Mouse (Mus musculus) embryonic stem cell, embryonic (primary cell): ENCODE data around the gene Prrg3.
"Not testable (repeated sequence)": the region's sequence is repeated elsewhere in the genome, so short reads cannot be mapped to it uniquely, and the experiment has no call there.

Experiments
- CTCF ChIA-PET, 4 experiments: fragments of 300-600 bp in 2 of 4; fragments of 350-600 bp in 2 of 4; sonication (Branson Sonifier 250); formaldehyde crosslinking; loops; one replicate each; lab custom pipeline; 2022; ENCODE audit warnings: inconsistent platforms in 2 of 4; lab: Charles Lee
- POLR2A ChIA-PET, 4 experiments: fragments of 300-600 bp in 2 of 4; fragments of 350-600 bp in 2 of 4; sonication (Branson Sonifier 250); formaldehyde crosslinking; loops; one replicate each; lab custom pipeline; 2022; ENCODE audit warnings: antibody characterized with exemption in 4 of 4, inconsistent platforms in 1 of 4; lab: Charles Lee

The Prrg3 gene

DNA sequence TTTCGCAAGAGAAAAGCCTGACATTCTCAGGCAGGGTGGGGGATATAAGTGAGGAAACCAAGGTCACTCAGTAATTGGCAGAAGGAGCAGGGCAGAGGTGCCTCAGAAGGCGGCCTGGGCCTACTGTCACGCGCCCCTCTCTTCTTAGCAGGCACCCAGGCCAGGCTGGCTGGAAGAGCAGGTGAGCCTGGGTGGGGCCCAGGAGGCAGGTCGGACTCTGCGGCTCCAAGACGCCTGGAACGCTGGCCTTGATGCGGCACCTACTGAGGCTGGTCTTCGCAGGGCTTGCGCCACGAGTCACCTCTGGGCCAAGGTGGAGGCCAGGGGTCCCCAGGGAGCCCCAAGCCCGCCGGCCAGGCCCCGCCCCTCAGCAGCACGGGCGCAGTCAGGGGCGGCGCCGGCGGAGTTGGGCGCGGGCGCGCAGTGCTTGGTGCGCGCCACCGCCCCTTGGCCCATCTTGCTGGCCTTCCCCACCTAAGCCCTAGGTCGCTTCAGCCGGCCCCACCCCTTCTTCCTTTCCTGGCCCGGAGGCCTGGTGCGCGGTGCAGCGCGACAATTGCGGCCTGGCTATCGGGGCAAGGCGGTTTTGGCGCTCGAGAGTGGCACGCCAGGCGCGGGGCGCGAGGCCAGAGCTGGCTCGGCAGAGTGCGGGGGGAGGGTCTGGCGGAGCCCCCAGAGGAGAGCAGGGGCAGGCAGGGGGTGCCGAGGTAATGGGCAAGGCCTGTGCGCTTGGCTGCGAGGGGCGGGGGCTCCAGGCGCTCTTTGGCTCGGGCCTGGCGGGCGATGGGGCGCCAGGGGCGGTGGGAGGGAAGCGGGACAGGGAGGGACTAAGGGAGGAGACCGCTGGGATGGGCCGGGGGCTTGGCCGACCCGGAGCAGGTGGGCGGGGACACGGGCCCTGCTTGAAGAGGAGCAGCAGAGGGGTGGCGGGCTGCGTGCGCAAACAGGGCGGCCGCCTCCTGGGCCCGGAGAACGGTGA is at the start of gene Prrg3:
TSS of gene Prrg3 (plus strand) at position 552 of the 979 bp plus-strand sequence.
- CTCF ChIA-PET: interaction anchor here in 1 of 4 experiments (0.5 to 0.7 kb wide), 2 partner anchors 256 to 314 kb away, joined by 3 read pairs; no protein-coding TSS in a partner anchor

DNA sequence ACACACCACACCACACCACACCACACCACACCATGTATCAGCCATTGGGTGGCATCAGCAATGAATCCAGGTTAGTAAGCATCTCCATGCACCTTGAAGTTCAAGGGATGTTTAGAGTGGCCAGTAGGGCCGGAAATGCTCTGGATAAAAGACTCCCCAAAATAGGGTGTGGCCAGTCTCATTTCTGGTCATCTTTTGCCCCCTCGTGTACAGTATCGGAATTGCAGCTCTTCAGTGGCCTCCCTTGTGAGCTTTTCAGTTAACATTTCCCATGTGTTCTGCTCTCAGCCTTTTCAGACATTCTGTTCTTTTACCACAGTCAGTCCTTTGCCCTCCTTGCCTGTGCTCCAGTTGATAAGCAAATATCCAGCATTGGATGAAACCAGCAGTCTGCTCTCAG is 15.8 kb upstream of the Prrg3 start:
- CTCF ChIA-PET: interaction anchor here in 3 of 4 experiments (0.7 to 1.6 kb wide), 5 partner anchors 283 to 299 kb away, joined by 3 to 27 read pairs (median 6); partner anchors contain the start of gene Gpr50 (in 1 of the 3)
- POLR2A ChIA-PET: interaction anchor here in 1 of 4 experiments (1.0 kb wide), 1 partner anchor 283 kb away, joined by 3 read pairs; the partner anchor contains the start of gene Gpr50

More for the DNA sequence above, at the start of gene Prrg3:
- POLR2A ChIA-PET: no interaction called here

DNA sequence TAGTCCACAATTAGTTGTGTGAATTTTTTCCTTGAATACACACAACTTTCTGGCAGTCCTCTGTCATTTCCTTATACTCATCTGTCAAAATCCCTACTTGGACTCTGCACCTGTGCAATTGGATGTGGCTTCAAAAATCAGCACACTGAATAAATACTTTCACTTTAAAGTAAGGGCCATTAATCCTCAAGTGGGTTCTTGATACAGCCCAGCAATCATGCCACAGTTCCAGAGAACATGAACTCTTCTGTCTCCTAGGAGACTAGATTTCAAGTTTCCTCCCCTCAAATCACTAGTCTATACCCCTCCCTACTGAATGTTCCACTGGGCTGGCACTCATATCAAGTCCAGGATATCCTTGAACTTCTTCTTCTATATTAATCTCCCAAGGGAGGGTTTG is 4.1 kb upstream of the Prrg3 start:
- POLR2A ChIA-PET: interaction anchor here in 1 of 4 experiments (0.6 kb wide), 1 partner anchor 26 kb away, joined by 3 read pairs; no protein-coding TSS in a partner anchor
- CTCF ChIA-PET: no interaction called here

DNA sequence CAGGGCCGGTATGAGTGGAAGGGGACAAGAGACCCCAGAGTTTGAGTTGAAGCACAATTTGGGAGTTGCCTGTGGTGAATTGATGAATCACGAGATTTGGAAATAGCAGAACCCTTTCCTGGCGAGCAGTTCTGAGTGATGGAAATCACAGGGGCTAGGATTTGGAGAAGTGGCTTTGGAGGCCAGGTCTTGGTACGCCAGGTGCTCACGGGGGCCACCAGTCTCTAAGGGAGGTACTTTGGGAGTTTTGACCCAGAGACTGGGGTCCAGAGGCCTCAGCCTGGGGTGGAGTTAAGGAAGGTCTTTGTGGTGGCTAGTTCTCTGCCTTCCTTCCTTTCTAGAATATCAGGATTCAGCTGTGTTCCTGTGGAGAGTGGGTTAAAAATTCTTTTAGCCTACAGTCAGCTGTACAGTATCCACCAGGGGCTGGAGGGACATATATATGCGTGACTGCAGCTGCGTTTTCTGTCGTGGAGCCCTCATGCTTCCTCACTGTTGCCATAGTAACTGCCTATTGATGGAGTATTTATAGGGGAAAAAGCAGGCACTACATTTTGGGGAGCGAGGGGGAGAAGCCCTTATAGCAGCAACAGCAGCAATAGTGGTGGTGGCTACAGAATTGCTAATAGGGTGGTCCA is 970 bp downstream of the Prrg3 start:
- POLR2A ChIA-PET: interaction anchor here in 1 of 4 experiments (0.7 kb wide), 1 partner anchor 10 kb away, joined by 3 read pairs; the partner anchor contains the start of gene Fate1

DNA sequence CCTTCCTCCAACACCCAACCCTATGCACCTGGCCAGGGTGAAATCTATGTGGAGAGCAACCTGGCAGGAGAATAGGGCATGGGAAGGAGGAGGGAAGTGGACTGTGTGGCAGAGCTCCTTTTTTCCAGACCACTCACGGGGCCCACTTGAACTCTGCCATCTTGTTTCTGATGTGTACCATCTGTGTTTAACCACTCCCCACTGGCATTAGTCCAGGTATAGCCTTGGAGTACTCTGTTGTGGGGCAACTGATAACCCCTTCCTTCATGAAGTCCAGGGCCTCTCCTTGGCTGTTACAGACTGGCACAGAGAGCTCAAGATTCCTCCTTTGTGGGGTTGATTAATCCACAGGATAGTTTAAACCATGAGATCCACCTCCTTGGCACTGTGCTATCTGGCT is 5.8 kb downstream of the Prrg3 start:
- ChIA-PET POLR2A (no interaction called here), CTCF (no interaction called here)

More for the DNA sequence above, 970 bp downstream of the Prrg3 start:
- CTCF ChIA-PET: no interaction called here

DNA sequence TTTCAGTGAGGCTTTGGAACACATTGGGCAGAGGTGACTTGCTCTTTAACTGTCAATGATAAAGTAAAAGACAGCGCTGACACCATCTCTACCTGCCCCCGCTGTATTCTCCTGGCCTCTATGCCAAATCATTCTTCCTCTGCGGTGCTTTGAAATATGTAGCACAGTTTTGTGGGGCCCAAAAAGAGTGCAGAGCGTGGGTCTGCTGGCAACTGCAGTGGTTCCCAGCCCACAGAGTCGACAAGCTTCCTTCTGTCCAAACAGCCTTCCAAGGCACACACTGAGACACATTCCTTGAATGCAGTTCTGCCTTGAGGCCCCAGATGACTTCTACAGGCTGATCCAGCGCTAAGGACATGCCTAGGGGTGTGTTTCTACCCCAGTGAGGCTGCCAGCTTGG is 6.4 kb downstream of the Prrg3 start:
- CTCF ChIA-PET: no interaction called here
- POLR2A ChIA-PET: no interaction called here

DNA sequence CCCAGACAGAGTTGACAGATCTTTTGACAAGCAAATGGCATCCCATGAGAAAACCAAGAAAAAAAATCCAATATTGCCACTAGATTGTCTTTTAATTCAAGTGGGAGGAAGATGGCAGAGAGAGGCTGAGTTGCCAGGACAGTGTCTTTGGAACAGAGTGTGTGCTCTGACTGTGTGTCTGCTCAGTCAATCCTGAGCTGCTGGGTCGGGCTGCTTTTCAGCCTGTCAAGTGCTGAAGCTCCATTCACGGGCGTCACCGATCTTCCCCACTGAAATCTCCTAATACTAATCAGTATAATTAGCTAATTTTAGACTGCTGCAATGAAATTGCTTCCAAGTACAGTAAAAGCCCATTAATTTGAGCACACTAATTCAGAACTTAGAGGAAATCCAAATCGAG is 8.9 kb downstream of the Prrg3 start:
- POLR2A ChIA-PET: interaction anchor here in 1 of 4 experiments (1.2 kb wide), 1 partner anchor 28 kb away, joined by 3 read pairs; no protein-coding TSS in a partner anchor
- CTCF ChIA-PET: no interaction called here

DNA sequence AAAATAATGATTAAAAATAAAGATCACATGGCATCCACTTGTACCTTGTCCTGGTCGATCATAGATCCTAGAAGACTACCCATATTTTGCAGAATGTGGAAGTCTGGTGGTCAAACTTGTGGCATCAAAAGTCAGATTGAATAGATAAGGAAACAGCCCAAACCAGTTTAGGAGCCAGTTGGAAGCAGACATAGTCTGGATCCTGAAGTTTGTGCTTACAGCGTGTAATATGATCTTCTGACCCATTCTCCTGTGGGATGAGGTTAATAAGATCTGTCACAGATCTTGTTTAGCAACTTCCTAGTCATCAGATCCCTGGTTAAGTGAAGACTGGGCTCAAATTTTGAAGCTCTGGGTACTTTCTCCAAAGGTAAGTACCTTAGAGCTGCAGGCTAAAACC is 10.3 kb downstream of the Prrg3 start, which contains the start of gene Fate1:
TSS of gene Fate1 (plus strand) at position 301 of the 400 bp plus-strand sequence.
- ChIA-PET POLR2A (interaction anchor here in 1 of 4 experiments (1.0 kb wide), 1 partner anchor 9 kb away, joined by 3 read pairs; no protein-coding TSS in a partner anchor), CTCF (interaction anchor here in 1 of 4 experiments (0.6 kb wide), 1 partner anchor 309 kb away, joined by 3 read pairs; the partner anchor contains the start of gene Gpr50)

DNA sequence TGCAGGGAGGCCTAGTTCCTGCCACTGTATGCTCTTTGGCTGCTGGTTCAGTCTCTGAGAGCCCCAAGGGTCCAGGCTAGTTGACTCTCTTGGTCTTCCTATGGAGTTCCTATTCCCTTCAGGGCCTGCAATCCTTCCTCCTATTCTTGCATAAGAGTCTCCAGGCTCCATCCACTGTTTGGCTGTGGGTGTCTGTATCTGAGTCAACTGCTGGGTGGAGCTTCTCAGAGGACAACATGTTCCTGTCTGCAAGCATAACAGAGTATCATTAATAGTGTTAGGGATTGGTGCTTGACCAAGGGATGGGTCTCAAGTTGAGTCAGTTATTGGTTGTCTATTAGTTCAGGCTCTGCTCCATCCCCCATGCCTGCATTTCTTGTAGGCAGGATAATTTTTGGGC is 15.3 kb downstream of the Prrg3 start:
- POLR2A ChIA-PET, CTCF ChIA-PET: not testable (repeated sequence)

DNA sequence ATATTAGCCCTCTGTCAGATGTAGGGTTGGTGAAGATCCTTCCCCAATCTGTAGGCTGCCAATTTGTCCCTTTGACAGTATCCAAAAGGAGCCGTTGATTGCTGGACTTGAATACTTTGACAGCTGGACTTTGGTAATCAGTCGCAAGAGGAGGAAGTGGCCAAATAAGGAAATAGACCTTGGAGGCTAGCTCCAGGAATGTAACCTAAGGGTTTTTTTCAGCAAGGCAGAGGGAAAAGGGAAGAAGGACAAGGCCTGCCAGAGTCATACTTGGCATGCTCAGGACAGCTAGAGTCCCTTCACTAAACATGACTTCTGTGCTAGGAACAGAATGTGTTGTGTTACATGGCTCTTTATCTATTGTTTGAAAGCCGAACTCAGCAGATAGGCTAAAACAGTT is 18.0 kb downstream of the Prrg3 start:
- ChIA-PET POLR2A (no interaction called here), CTCF (no interaction called here)

DNA sequence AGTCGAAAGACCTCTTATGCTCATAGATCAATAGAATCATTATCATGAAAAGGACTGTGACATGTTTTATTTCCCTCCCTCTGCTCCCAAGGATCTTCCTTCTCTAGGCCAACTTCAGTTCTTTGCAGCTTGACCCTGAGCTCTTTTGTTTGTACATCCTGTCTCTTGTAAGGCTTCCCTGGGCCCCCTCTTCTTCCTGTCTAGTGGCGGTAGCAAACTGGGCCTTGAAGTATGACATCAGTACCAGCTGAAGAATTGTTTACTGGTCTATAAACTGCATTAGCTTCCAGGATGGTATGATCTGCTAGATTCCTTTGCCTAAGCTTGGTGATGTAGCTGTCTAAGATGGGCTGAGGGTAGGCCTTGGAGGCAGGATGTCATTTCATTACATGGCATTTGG is 18.9 kb downstream of the Prrg3 start:
- CTCF ChIA-PET: no interaction called here
- POLR2A ChIA-PET: no interaction called here

DNA sequence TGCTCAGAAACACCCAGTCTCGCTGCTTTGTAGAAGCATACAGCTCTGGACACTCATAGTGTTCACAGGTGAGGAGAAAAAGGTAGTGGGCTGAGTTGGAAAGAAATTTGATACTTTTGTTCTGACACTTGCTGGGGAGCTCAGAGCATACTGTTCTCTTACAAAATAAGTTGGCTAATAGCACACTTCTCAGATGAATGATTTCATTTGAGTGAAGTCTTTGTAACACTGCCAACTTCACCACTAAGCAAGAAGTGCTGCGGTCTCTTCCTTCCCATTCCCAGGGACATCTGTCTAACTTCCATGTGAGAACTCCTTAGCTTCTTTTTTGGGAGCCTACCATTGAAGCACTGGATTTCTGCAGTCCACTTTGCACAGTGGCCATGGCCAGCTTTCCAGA is 20.8 kb downstream of the Prrg3 start:
- CTCF ChIA-PET: no interaction called here
- POLR2A ChIA-PET: no interaction called here

DNA sequence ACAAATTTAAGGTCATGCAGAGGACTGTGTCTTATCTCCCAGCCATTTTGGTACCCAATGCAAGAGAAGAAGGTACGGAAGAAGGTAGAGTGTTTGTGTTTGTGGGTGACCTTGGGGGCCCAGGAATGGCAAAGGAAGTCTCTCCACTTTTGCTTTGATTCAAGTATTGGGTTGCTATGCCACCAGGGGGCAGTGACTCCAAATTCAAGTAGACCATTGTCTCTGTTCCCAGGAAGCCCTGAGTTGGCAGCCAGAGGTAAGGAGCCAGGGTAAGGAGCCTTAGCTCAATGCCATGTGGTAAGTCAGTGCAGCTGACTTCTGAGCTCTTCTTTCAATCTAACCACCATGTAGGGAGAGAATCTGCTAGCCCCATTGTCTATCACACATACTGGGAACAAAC is 21.4 kb downstream of the Prrg3 start:
- CTCF ChIA-PET: no interaction called here
- POLR2A ChIA-PET: no interaction called here

DNA sequence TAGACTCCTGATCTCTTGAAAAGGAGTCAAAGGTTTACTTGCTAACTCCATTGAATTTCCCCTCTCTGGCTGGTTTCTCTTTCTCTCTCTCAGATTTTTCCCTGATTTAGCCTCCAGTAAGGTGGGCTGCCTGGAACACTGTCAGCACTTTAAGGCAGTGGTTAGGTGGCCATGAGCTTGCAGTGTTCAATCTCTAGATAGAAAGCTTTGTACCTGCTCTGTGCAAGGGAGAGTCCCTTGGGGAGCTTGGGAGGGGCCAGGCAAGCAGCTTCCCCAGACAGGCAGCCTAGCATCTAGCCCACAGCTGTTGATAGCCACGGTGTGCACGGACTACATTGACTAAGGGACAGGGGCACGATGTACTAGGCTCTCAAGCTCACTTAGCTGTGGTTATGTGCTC is 29.1 kb downstream of the Prrg3 start, which contains the start of gene Cnga2:
TSS of gene Cnga2 (plus strand) at position 301 of the 400 bp plus-strand sequence.
- ChIA-PET CTCF (interaction anchor here in 1 of 4 experiments (0.6 kb wide), 1 partner anchor 1408 kb away, joined by 4 read pairs; no protein-coding TSS in a partner anchor), POLR2A (interaction anchor here in 1 of 4 experiments (0.6 kb wide), 1 partner anchor 24 kb away, joined by 5 read pairs; no protein-coding TSS in a partner anchor)

DNA sequence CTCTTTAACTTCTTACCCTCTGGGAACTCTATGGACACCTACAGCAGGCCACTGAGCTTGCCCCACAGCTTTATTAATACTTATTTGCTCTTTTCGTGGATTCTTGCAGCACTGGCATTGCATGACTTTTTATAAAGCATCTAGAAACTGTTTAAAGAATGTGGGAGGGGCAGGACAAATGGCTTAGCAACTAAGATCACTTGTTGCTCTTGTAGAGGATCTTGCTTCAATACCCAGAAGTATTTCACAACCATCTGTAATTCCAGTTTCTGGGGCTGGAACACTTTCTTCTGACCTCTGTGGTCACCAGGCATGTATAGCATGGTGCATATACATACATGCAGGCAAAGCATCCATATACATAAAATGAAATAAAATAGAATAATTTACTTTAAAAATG is 33.5 kb downstream of the Prrg3 start:
- ChIA-PET POLR2A (no interaction called here), CTCF (interaction anchor here in 1 of 4 experiments (0.5 kb wide), 1 partner anchor 11 kb away, joined by 7 read pairs; no protein-coding TSS in a partner anchor)

DNA sequence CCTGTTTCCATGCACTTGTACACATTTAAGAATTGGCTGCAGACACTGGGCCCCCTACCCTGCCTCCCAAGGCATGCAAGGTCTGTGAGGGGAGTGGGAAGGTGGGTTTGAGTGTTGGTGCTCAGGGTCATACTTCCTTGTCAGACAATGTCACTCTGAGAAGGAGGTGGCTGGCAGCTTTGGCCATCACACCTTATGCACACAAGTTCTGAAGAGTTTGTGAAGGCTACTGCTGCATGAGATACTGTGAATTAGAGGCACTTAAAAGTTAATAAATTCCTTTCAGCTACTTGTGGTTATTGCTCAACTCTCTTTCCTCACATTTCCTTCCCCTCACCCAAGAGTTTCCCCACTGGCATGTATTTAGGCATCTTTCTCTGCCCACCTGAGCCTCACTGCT is 47.5 kb downstream of the Prrg3 start:
- POLR2A ChIA-PET: no interaction called here
- CTCF ChIA-PET: interaction anchor here in 1 of 4 experiments (1.1 kb wide), 1 partner anchor 12 kb away, joined by 3 read pairs; no protein-coding TSS in a partner anchor

DNA sequence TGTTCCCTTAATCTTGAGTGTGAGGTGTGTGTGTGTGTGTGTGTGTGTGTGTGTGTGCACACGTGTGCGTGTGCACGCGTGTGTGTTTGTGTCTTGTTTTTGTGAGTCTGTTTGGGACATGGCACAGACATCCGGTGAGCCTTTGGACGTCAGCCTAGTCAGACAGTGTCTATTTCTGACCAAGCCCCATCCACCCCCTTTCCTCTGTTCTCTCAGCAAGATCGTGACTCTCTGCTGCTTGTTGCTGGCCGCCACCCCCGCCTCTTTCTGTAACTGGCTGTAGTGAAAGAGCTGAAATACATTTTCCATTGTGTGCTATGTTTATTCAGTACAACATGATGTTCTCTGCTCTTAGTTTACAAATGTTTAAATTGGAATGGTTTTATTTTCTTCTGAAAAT is 49.8 kb downstream of the Prrg3 start:
- CTCF ChIA-PET: interaction anchor here in 1 of 4 experiments (0.6 kb wide), 1 partner anchor 10 kb away, joined by 4 read pairs; no protein-coding TSS in a partner anchor
- POLR2A ChIA-PET: no interaction called here

DNA sequence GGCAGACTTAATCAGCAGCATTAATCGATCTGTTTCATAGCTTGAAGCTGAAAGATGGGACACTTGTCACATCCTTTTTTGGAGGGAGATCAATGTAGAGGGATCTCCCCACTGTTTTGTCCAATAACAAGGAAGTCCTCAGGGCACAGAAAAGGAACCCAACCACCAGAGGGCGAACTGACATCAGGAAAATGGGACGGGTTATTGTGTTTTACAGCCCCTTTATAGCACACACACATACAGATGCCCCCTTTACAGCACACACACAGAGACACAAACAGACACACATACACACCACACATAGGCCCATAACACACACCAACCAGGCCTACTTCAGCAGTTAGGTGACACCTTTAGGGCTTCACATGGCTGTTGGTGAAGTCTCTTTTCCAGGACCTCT is 50.4 kb downstream of the Prrg3 start:
- ChIA-PET CTCF (interaction anchor here in 1 of 4 experiments (0.6 kb wide), 1 partner anchor 10 kb away, joined by 4 read pairs; no protein-coding TSS in a partner anchor), POLR2A (interaction anchor here in 1 of 4 experiments (0.7 kb wide), 1 partner anchor 584 kb away, joined by 3 read pairs; no protein-coding TSS in a partner anchor)

DNA sequence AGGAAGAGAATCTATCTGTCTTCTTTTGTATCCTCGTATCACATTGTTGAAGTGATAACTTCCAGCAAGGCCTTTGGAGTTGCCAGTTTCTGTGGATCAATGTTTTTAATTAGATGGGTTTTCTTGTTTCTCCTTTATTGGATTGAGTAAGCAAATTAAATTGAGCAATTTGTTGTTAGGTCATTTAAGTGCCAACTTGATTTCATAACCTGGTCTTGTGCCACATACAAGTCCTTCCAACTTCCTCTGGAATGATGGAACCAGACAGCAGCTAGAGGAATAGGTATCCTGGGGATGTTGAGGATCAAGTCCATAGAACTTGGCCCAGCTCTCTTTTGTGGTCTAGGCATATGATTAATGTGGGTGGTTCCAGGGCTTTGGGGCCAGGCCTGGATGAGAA is 59.8 kb downstream of the Prrg3 start:
- ChIA-PET POLR2A (no interaction called here), CTCF (interaction anchor here in 3 of 4 experiments (0.6 to 1.1 kb wide), 4 partner anchors 10 to 797 kb away, joined by 3 to 4 read pairs (median 3); no protein-coding TSS in a partner anchor)
